Mouse (Mus musculus) forebrain, embryonic 11.5 days (tissue): ENCODE measurements around the gene Klk1b16. TPM values are rescaled to one million over a fixed set of nuclear protein-coding genes. Genes with fewer than 3 reads are reported as not detected.
"Not testable (repeated sequence)": the region's sequence is repeated elsewhere in the genome, so short reads cannot be mapped to it uniquely, and the experiment has no call there.

ENCODE experiments used
- ATAC-seq: fragments of 200-750 bp; cut with Nextera tagmentation; replicated peaks from 2 replicates; pipeline ENCODE4 v1.8.0; 2017; ENCODE audit warnings: moderate TSS enrichment; ENCODE audit not compliant: low FRiP score
- DNase-seq: peaks from one replicate; pipeline ENCODE4 v3.0.0-alpha.2; 2017; ENCODE audit warnings: low spot score
- H3K27ac ChIP-seq: fragments of 300-500 bp; sonication (generic); 2 replicates; pipeline ENCODE4 v1.5.1; 2014; ENCODE audit warnings: low read depth, low read length
- H3K27me3 ChIP-seq: fragments of 300-500 bp; sonication (generic); 2 replicates; pipeline ENCODE4 v1.6.1; 2014; ENCODE audit warnings: mild to moderate bottlenecking, low read length, mixed read lengths; ENCODE audit not compliant: control insufficient read depth, insufficient read depth
- H3K36me3 ChIP-seq: fragments of 300-500 bp; sonication (generic); 2 replicates; pipeline ENCODE4 v1.6.1; 2014; ENCODE audit warnings: mild to moderate bottlenecking, low read length, moderate library complexity, mixed read lengths; ENCODE audit not compliant: control insufficient read depth, insufficient read depth
- H3K4me1 ChIP-seq: fragments of 300-500 bp; sonication (generic); replicated peaks from 2 replicates; pipeline ENCODE4 v1.6.1; 2014; ENCODE audit warnings: low read length, mixed read lengths; ENCODE audit not compliant: control insufficient read depth, insufficient read depth
- H3K4me2 ChIP-seq: fragments of 300-500 bp; sonication (generic); 2 replicates; pipeline ENCODE4 v1.6.1; 2014; ENCODE audit warnings: low read depth, mild to moderate bottlenecking, low read length, moderate library complexity, mixed read lengths; ENCODE audit not compliant: severe bottlenecking
- H3K4me3 ChIP-seq: fragments of 300-500 bp; sonication (generic); 2 replicates; pipeline ENCODE4 v1.5.1; 2014; ENCODE audit warnings: low read depth, low read length
- H3K9ac ChIP-seq: fragments of 300-500 bp; sonication (generic); 2 replicates; pipeline ENCODE4 v1.6.1; 2014; ENCODE audit warnings: low read length
- H3K9me3 ChIP-seq: fragments of 300-500 bp; sonication (generic); 2 replicates; pipeline ENCODE4 v1.6.1; 2016; ENCODE audit warnings: low read length, mixed read lengths; ENCODE audit not compliant: control insufficient read depth
- WGBS: fragments of 180-500 bp; shearing (Covaris S2); extraction: QIAGEN DNeasy Blood & Tissue Kit; methylation state at CpG from one replicate; pipeline ENCODE4 v1.1.7; 2014; 5-methylcytosine and 5-hydroxymethylcytosine counted together
- polyA plus RNA-seq: library from polyadenylated mRNA; unstranded; fragments of >200 nt; fragmentation: Nextera tagmentation; extraction: Ambion mirVana; gene quantifications from 2 replicates; pipeline ENCODE4 v1.2.1, GENCODE M21; 2014

The Klk1b16 gene
- not detected in 2 replicates for polyA plus RNA-seq

DNA sequence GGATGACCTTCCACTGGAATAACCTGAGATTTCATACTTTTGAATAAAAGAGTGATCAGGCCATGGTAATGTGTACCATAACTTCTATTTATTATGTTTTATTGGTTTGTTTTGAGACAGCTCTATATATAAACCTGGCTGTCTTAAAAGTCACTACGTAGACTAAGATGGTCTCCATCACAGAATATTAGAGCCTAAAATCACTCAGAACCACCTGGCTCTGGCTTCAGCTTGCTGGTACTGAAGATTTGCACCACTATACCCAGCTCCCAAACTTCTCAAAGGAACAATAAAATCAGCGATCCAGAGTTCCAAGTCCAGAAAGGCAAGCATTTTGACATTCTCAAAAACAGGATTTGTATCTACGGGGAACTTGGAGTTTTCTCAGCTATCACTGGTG lies at the start of gene Klk1b16:
Klk1b16 (plus strand) TSS at position 301 of the 400 bp plus-strand sequence.
- Histone ChIP-seq H3K36me3 (no peaks in the 10 kb centered on the region), H3K4me3 (no peak within 1 kb of the TSS), H3K27ac (no peak within 1 kb of the TSS), H3K27me3 (no peaks in the 10 kb centered on the region), H3K9me3 (no peaks in the 10 kb centered on the region), H3K4me2 (no peak within 1 kb of the TSS), H3K4me1 (no peaks in the 10 kb centered on the region), H3K9ac (no peak within 1 kb of the TSS)
- DNase-seq (no peak), ATAC-seq (no peak)
- 93% methylated on average over 3 of the region's 3 CpGs for WGBS

DNA sequence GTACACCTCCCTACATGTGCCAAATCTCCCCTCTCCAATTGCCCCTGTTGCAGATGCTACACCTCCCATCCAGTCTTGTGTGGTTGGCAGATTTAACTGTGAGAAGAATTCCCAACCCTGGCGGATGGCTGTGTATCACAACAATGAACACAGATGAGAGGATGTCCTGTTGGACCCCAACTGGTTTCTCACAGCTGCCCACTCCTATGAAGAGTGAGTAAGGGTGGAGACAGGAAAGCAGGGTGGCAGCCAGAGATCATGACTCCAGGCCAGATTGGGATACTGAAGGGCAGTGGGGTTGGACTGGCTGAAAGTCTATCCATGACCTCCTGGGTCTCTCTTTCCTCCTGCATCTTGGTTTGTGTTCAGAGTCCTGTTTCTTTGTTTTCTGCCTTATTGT lies 40.5 kb upstream of the Klk1b16 start:
- WGBS: 90% methylated on average over 1 of the region's 1 CpGs
- no peaks in the 10 kb centered on the region for H3K36me3 ChIP-seq

DNA sequence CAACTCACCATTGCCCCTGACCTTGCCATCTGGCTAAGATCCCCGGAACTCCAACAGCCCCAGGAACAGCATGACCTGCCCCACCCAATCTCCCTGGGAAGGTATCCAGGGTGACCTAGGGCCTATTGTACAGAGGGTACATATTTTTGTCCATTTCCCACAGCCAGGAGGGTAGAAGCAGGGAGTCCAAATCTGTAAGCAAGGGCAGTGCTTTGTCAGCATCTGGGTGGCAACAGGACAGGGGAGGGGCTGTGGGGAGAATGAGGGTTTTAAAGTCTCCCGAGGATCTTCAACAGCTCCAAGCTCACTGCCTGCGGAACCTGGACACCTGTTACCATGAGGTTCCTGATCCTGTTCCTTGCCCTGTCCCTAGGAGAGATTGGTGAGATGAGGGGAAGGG lies 34.5 kb upstream of the Klk1b16 start, which contains the start of gene Klk1b21:
Klk1b21 (plus strand) TSS at position 301 of the 400 bp plus-strand sequence.
- not testable (repeated sequence) for H3K9me3 ChIP-seq

More for the DNA sequence above, 40.5 kb upstream of the Klk1b16 start:
- no peak overlapping the region for H3K9ac ChIP-seq
- H3K27ac ChIP-seq: no peak overlapping the region
- no peak overlapping the region for H3K4me3 ChIP-seq
- no peaks in the 10 kb centered on the region for H3K4me1 ChIP-seq
- no peak for ATAC-seq
- H3K9me3 ChIP-seq: no peaks in the 10 kb centered on the region
- H3K4me2 ChIP-seq: no peak overlapping the region
- H3K27me3 ChIP-seq: no peaks in the 10 kb centered on the region
- DNase-seq: peak; percentile 20

DNA sequence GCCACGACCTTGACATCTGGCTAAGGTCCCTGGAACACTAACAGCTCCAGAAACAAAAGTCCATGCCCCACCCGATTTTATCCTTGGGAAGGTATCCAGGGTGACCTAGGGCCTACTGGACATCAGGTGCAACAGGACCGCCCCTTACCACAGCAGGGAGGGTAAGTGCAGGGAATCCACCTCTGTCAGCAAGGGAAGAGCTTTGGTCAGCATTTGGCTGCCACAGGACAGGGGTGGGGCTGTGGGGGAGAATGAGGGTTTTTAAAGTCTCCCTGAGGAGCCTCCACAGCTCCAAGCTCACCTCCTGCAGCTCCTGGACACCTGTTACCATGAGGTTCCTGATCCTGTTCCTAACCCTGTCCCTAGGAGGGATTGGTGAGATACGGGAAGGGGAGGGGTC lies 24.2 kb upstream of the Klk1b16 start, which contains the start of gene Klk1b22:
Klk1b22 (plus strand) TSS at position 301 of the 400 bp plus-strand sequence.
- 78% methylated on average over 4 of the region's 4 CpGs for WGBS
- no peak for DNase-seq

More for the DNA sequence above, 34.5 kb upstream of the Klk1b16 start, which contains the start of gene Klk1b21:
- not testable (repeated sequence) for H3K4me1 ChIP-seq, ATAC-seq, H3K4me3 ChIP-seq, DNase-seq, H3K27ac ChIP-seq, H3K4me2 ChIP-seq, H3K36me3 ChIP-seq, H3K27me3 ChIP-seq, H3K9ac ChIP-seq
- WGBS: 79% methylated on average over 3 of the region's 3 CpGs

DNA sequence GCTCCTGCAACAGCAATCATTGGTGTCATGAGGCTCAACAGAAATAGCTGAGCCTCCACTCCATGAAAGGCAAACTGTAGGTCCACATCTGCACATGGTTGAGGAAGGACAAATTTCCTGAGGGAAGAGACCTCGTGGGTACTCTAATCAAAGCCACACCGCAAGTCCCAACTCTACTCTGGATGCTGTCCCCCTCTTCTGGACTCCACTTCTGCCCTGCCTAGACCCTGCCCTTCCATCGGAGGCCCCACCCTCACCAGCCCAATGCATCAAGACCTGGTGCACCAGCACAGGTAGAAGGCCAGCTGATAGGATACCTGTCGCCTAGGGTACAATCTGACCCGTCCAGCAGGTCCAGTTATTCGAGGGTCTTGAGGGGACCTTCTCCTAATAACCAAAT lies 13.1 kb upstream of the Klk1b16 start:
- 88% methylated on average over 6 of the region's 6 CpGs for WGBS
- Histone ChIP-seq H3K27me3 (no peaks in the 10 kb centered on the region), H3K9ac (no peak overlapping the region), H3K4me1 (no peaks in the 10 kb centered on the region), H3K36me3 (no peaks in the 10 kb centered on the region), H3K9me3 (no peaks in the 10 kb centered on the region), H3K4me2 (no peak overlapping the region), H3K27ac (no peak overlapping the region), H3K4me3 (no peak overlapping the region)
- ATAC-seq (no peak), DNase-seq (no peak)

More for the DNA sequence above, 24.2 kb upstream of the Klk1b16 start, which contains the start of gene Klk1b22:
- no peaks in the 10 kb centered on the region for H3K36me3 ChIP-seq
- ATAC-seq: no peak
- no peak within 1 kb of the TSS for H3K27ac ChIP-seq
- H3K27me3 ChIP-seq: no peaks in the 10 kb centered on the region
- no peak within 1 kb of the TSS for H3K4me2 ChIP-seq
- no peak within 1 kb of the TSS for H3K4me3 ChIP-seq
- no peaks in the 10 kb centered on the region for H3K9me3 ChIP-seq
- no peak within 1 kb of the TSS for H3K9ac ChIP-seq
- no peaks in the 10 kb centered on the region for H3K4me1 ChIP-seq

DNA sequence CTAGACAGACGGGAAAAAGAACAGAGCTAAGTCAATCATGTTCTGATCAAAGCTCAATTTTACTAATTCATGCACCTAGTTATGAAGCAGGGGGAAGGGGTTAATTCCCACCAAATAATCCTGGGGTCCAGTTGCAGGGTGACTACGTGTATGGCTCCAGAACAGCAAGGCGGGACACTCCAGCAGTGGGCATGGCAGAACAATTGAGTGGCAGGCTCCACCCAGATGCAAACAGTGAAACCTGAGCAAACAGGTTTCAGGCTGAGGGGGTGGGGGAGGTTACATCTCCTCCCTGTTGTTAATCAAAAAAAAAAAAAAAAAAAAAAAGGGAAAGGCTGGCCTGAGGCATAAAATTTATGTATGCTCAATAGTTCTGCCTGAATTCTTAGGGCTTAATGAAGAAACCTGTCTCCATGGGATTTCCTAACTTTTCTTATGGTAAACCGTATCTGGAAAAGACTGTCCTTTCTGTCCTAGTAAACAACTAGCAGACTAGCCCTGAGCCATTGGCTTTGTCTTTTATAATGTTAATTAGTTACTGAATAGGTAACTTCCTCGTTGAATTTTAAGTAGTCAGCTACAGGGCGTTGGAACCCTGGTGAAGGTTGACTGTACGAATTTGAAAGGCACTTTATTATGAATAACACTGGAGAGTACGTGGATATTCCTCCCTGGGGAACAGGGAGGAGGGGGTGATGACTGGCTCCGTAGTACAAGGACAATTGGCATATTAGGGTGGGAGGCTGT lies 42.9 kb downstream of the Klk1b16 start:
- H3K4me1 ChIP-seq: no peaks in the 10 kb centered on the region
- H3K36me3 ChIP-seq: no peaks in the 10 kb centered on the region
- no peak overlapping the region for H3K27ac ChIP-seq
- DNase-seq (no peak), ATAC-seq (no peak)
- no peak overlapping the region for H3K9ac ChIP-seq
- H3K4me2 ChIP-seq: no peak overlapping the region
- no peak overlapping the region for H3K4me3 ChIP-seq
- no peaks in the 10 kb centered on the region for H3K27me3 ChIP-seq
- no peaks in the 10 kb centered on the region for H3K9me3 ChIP-seq
- 51% methylated on average over 9 of the region's 9 CpGs for WGBS

DNA sequence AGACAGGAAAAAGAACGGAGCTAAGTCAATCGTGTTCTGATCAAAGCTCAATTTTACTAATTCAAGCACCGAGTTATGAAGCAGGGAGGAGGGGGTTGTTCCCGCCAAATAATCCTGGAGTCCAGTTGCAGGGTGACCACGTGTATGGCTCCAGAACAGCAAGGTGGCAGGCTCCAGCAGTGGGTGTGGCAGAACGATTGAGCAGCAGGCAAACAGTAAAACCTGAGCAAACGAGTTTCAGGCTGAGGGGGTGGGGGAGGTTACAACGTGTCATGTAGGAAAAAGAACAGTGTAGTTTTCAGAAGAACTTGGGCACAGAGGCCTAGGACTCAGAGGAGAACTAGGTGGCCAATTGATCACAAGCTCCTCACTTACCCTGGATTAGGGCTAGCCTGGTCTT lies 49.9 kb downstream of the Klk1b16 start:
- not testable (repeated sequence) for H3K27ac ChIP-seq, H3K27me3 ChIP-seq, ATAC-seq, H3K4me3 ChIP-seq, DNase-seq, H3K9ac ChIP-seq, H3K9me3 ChIP-seq, H3K4me1 ChIP-seq, H3K4me2 ChIP-seq, H3K36me3 ChIP-seq
- 75% methylated on average over 8 of the region's 8 CpGs for WGBS

DNA sequence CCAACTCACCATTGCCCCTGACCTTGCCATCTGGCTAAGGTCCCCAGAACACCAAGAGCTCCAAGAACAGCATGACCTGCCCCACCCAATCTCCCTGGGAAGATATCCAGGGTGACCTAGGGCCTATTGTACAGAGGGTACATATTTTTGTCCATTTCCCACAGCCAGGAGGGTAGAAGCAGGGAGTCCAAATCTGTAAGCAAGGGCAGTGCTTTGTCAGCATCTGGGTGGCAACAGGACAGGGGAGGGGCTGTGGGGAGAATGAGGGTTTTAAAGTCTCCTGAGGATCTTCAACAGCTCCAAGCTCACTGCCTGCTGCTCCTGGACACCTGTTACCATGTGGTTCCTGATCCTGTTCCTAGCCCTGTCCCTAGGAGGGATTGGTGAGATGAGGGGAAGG lies 51.4 kb downstream of the Klk1b16 start, which contains the start of gene Klk1b24:
Klk1b24 (plus strand) TSS at position 301 of the 400 bp plus-strand sequence.
- H3K27me3 ChIP-seq, ATAC-seq, H3K9me3 ChIP-seq, DNase-seq, H3K4me3 ChIP-seq, H3K9ac ChIP-seq, H3K36me3 ChIP-seq, H3K4me1 ChIP-seq, H3K27ac ChIP-seq, H3K4me2 ChIP-seq: not testable (repeated sequence)
